Mouse (Mus musculus) CH12.LX (cell line): ENCODE data around the gene Odf2l. TPM values are rescaled to one million over a fixed set of nuclear protein-coding genes. Genes with fewer than 3 reads are reported as not detected.

Experiments used
- DNase-seq: peaks from one replicate; pipeline ENCODE4 v3.0.0-alpha.2; 2013; ENCODE audit errors: extremely low read depth
- H3K27ac ChIP-seq: 2 replicates; pipeline ENCODE4 v1.5.1; 2012; ENCODE audit warnings: low read depth, mild to moderate bottlenecking, control low read depth, moderate library complexity; ENCODE audit not compliant: insufficient read depth
- H3K27me3 ChIP-seq: replicated peaks from 2 replicates; pipeline ENCODE3; 2012; ENCODE audit warnings: inconsistent platforms
- H3K36me3 ChIP-seq, 2 experiments: replicated peaks in 1 of 2; 2 replicates each; pipeline versions ENCODE3 to v1.6.1; 2012; ENCODE audit warnings: inconsistent platforms in 1 of 2, low read length in 1 of 2, mild to moderate bottlenecking in 1 of 2, mixed read lengths in 1 of 2, moderate library complexity in 1 of 2; ENCODE audit not compliant: control insufficient read depth in 1 of 2, insufficient read depth in 1 of 2
- H3K4me1 ChIP-seq, 2 experiments: 2 replicates each; pipeline ENCODE4 v1.6.1; 2012; ENCODE audit warnings: inconsistent platforms in 1 of 2, moderate library complexity in 1 of 2; ENCODE audit not compliant: insufficient read depth in 2 of 2, control insufficient read depth in 1 of 2
- H3K4me2 ChIP-seq: 2 replicates; pipeline ENCODE4 v1.6.1; 2012; ENCODE audit warnings: low read depth, mild to moderate bottlenecking, control low read depth; ENCODE audit not compliant: poor library complexity, insufficient read depth, severe bottlenecking
- H3K4me3 ChIP-seq, 3 experiments: fragments of 150-350 bp in 1 of 3; sonication (generic) in 1 of 3; replicated peaks in 1 of 3; 2 replicates each; pipeline versions ENCODE3 to v1.5.1; 2011 to 2012; ENCODE audit warnings: low read depth in 2 of 3, low read length in 2 of 3, mild to moderate bottlenecking in 2 of 3, moderate library complexity in 2 of 3, control low read depth in 1 of 3, improper control_type of control experiment in 1 of 3, inconsistent platforms in 1 of 3, mixed read lengths in 1 of 3; ENCODE audit not compliant: poor library complexity in 1 of 3
- H3K79me2 ChIP-seq: replicated peaks from 2 replicates; pipeline ENCODE4 v1.6.1; 2012; ENCODE audit warnings: mild to moderate bottlenecking, moderate library complexity; ENCODE audit not compliant: control insufficient read depth, poor library complexity, insufficient read depth, severe bottlenecking; ENCODE audit errors: extremely low read depth
- H3K9ac ChIP-seq: 2 replicates; pipeline ENCODE4 v1.6.1; 2012; ENCODE audit warnings: low read depth, mild to moderate bottlenecking, control low read depth, moderate library complexity; ENCODE audit not compliant: insufficient read depth
- H3K9me3 ChIP-seq: replicated peaks from 2 replicates; pipeline ENCODE3; 2012; ENCODE audit warnings: low read length, inconsistent platforms, mixed read lengths
- BHLHE40 ChIP-seq: IDR thresholded peaks from 2 replicates; pipeline ENCODE4 v1.6.1; 2011; ENCODE audit warnings: mild to moderate bottlenecking, low read depth, low read length, improper control_type of control experiment
- CHD1 ChIP-seq: IDR thresholded peaks from 2 replicates; pipeline ENCODE4 v1.6.1; 2012; ENCODE audit warnings: low read depth, low read length, improper control_type of control experiment, inconsistent platforms
- CTCF ChIP-seq, 2 experiments: IDR thresholded peaks in 1 of 2; conservative IDR thresholded peaks in 1 of 2; 2 replicates each; pipeline ENCODE4 v1.5.1; 2011 to 2012; ENCODE audit warnings: low read depth in 2 of 2, low read length in 2 of 2, improper control_type of control experiment in 1 of 2, inconsistent platforms in 1 of 2, mild to moderate bottlenecking in 1 of 2, moderate library complexity in 1 of 2
- E2F4 ChIP-seq: IDR thresholded peaks from 2 replicates; pipeline ENCODE4 v1.6.1; 2011; ENCODE audit warnings: low read depth, low read length, improper control_type of control experiment; ENCODE audit not compliant: insufficient replicate concordance
- GABPA ChIP-seq: IDR thresholded peaks from 2 replicates; pipeline ENCODE4 v1.6.1; 2012; ENCODE audit warnings: low read depth, low read length, improper control_type of control experiment, inconsistent platforms; ENCODE audit not compliant: insufficient replicate concordance
- HCFC1 ChIP-seq: IDR thresholded peaks from 2 replicates; pipeline ENCODE4 v1.6.1; 2012; ENCODE audit warnings: low read depth, mild to moderate bottlenecking, inconsistent platforms, low read length, improper control_type of control experiment
- IRF4 ChIP-seq: IDR thresholded peaks from 2 replicates; pipeline ENCODE4 v1.6.1; 2014; ENCODE audit warnings: low read depth, mild to moderate bottlenecking, inconsistent platforms, low read length, improper control_type of control experiment
- JUND ChIP-seq: conservative IDR thresholded peaks from 2 replicates; pipeline ENCODE4 v1.6.1; 2011; ENCODE audit warnings: low read depth, low read length, improper control_type of control experiment
- KAT2A ChIP-seq: IDR thresholded peaks from 2 replicates; pipeline ENCODE4 v1.6.1; 2012; ENCODE audit warnings: low read length, improper control_type of control experiment, inconsistent platforms; ENCODE audit not compliant: insufficient replicate concordance
- MXI1 ChIP-seq: IDR thresholded peaks from 2 replicates; pipeline ENCODE4 v1.6.1; 2011; ENCODE audit warnings: mild to moderate bottlenecking, low read depth, low read length, improper control_type of control experiment
- NRF1 ChIP-seq: IDR thresholded peaks from 2 replicates; pipeline ENCODE4 v1.6.1; 2014; ENCODE audit warnings: low read depth, mild to moderate bottlenecking, inconsistent platforms, low read length, improper control_type of control experiment, moderate library complexity
- POLR2A ChIP-seq: IDR thresholded peaks from 2 replicates; pipeline ENCODE4 v1.6.1; 2011; ENCODE audit warnings: low read depth, mild to moderate bottlenecking, improper control_type of control experiment, low read length
- POLR2AphosphoS2 ChIP-seq: IDR thresholded peaks from 2 replicates; pipeline ENCODE4 v1.6.1; 2011; ENCODE audit warnings: low read depth, low read length, improper control_type of control experiment
- RAD21 ChIP-seq: IDR thresholded peaks from 2 replicates; pipeline ENCODE4 v1.6.1; 2011; ENCODE audit warnings: low read depth, mild to moderate bottlenecking, low read length, improper control_type of control experiment, moderate library complexity
- RCOR1 ChIP-seq: conservative IDR thresholded peaks from 2 replicates; pipeline ENCODE4 v1.6.1; 2012; ENCODE audit warnings: low read depth, mild to moderate bottlenecking, inconsistent platforms, low read length, improper control_type of control experiment
- TBP ChIP-seq: conservative IDR thresholded peaks from 2 replicates; pipeline ENCODE4 v1.6.1; 2011; ENCODE audit warnings: low read depth, low read length, improper control_type of control experiment
- TCF12 ChIP-seq: IDR thresholded peaks from 2 replicates; pipeline ENCODE4 v1.6.1; 2014; ENCODE audit warnings: low read depth, mild to moderate bottlenecking, inconsistent platforms, low read length, improper control_type of control experiment
- UBTF ChIP-seq: IDR thresholded peaks from 2 replicates; pipeline ENCODE4 v1.6.1; 2012; ENCODE audit warnings: low read depth, mild to moderate bottlenecking, inconsistent platforms, low read length, improper control_type of control experiment, moderate library complexity
- USF1 ChIP-seq: IDR thresholded peaks from 2 replicates; pipeline ENCODE4 v1.6.1; 2014; ENCODE audit warnings: low read depth, mild to moderate bottlenecking, inconsistent platforms, low read length, improper control_type of control experiment
- dilution Hi-C: fragments of 300-500 bp; cut with MboI; formaldehyde crosslinking; loops from 2 replicates; pipeline ENCODE4 v1.14.3; 2020; ENCODE audit warnings: low sequenced_read_pairs; ENCODE audit not compliant: extremely low pct_unique_long_range_greater_than_20kb, extremely low pct_ligation_motif_present
- in situ Hi-C: fragments of 300-500 bp; cut with MboI; formaldehyde crosslinking; loops from 3 replicates; pipeline ENCODE4 v1.14.3; 2019; ENCODE audit warnings: low sequenced_read_pairs, low pct_ligation_motif_present, low pct_unique_long_range_greater_than_20kb, mixed read lengths
- polyA plus RNA-seq: library from polyadenylated mRNA; unstranded; fragments of >175 nt; gene quantifications from 2 replicates; pipeline ENCODE4 v1.2.1, GENCODE M21; 2012; ENCODE audit warnings: low read depth; ENCODE audit not compliant: insufficient read length
- total RNA-seq, 2 experiments: library from RNA; depleted of rRNA; stranded (reverse); fragments of 300-350 nt in 1 of 2; fragments of >200 nt in 1 of 2; gene quantifications; 2 replicates each; pipeline ENCODE4 v1.2.3; 2012 to 2014

The Odf2l gene
- total and polyA plus RNA-seq, 3 experiments, result 26.1 to 51.1 (median 39.1) TPM

DNA sequence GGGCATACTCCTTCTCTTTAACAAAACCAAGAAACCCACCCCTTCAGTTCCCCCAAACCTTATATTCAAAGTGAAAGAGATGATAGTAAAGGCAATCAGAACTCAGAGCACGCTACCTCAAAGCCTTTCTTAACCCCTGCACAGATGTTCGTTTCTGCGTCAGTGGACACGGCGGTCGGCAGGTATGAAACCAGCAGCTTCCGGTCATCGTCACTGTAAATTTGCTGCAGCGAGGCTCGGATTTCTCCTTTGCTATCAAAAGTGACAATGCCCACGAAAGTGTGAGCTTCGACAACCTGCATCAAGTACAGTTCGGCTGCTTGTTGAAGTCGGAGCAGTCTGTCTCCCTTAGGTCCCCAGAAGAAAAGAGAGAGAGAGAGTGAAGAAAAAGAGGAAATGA lies 32.2 kb upstream of the Odf2l start (continued):
- TF ChIP-seq POLR2A (no peak), BHLHE40 (peak; percentile 35; the same call in 1 of the 2 replicates), IRF4 (peak; percentile 63), TBP (no peak), POLR2AphosphoS2 (no peak), NRF1 (no peak)

GRCm38 (mm10) chr3:145087857-145088598 lies 30.4 kb upstream of the Odf2l start:
- dilution Hi-C loops (no loop called here), in situ Hi-C loops (no loop called here)
- Histone ChIP-seq H3K79me2 (no peaks in the 10 kb centered on the region), H3K27ac (no peak overlapping the region), H3K9me3 (peaks cover 3% of the 10 kb centered on the region), H3K4me3 (no peak overlapping the region), H3K4me2 (no peak overlapping the region), H3K36me3 (no peaks in the 10 kb centered on the region), H3K27me3 (no peaks in the 10 kb centered on the region), H3K9ac (no peak overlapping the region), H3K4me1 (peaks cover 2 to 9% of the 10 kb centered on the region in 2 experiments; a peak in 2 of 4 replicates)
- DNase-seq, result no peak
- no peak for TF ChIP-seq TBP
- TF ChIP-seq UBTF, result no peak
- no peak for TF ChIP-seq RCOR1
- TF ChIP-seq HCFC1, result no peak
- no peak for TF ChIP-seq USF1
- no peak for TF ChIP-seq RAD21
- TF ChIP-seq CTCF (conservative IDR thresholded peaks at IDR 0.05 in 1 of 2, IDR thresholded peaks at IDR 0.05 in 1 of 2; ENCODE audit: low read depth in 2 of 2, low read length in 2 of 2), result no peak
- no peak for TF ChIP-seq BHLHE40
- no peak for TF ChIP-seq E2F4
- no peak for TF ChIP-seq TCF12
- no peak for TF ChIP-seq GABPA
- TF ChIP-seq CHD1, result no peak
- TF ChIP-seq JUND, result no peak
- TF ChIP-seq POLR2AphosphoS2, result no peak
- TF ChIP-seq MXI1, result no peak
- TF ChIP-seq KAT2A, result no peak
- TF ChIP-seq, all 38 proteins: peak for 0
